Mouse (Mus musculus) heart, postnatal 0 days (tissue): ENCODE data around the gene Acbd7.

Experiments used
- CTCF ChIP-seq: IDR thresholded peaks from 2 replicates; pipeline ENCODE4 v1.5.1; 2016; ENCODE audit warnings: antibody characterized with exemption, control low read depth, low read depth
- EP300 ChIP-seq: IDR thresholded peaks from 2 replicates; pipeline ENCODE4 v1.6.1; 2016; ENCODE audit warnings: antibody characterized with exemption, low read depth

DNA sequence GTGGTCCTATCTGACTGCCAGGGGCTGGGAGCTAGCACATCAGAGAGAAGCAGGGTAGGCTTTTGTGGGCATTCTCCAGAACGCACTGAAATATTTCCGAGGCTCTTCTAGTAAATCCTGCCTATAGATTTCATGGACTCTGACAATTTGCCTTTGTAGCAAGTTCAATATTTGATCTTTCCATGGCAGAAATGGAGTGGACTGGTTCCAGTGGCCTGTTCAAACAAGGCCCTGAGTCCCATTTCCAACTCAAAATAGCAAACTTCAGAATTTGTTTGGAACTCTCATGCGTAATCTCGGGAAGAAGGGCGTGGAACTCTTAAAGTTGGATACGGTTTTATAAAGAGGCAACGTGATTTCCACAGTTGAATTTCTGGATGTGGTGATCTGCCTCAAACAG lies 40.1 kb upstream of the Acbd7 start:
- TF ChIP-seq EP300 (no peak), CTCF (no peak)
